Mouse (Mus musculus) liver, embryonic 14.5 days (tissue): ENCODE measurements around the gene Rbbp5. TPM values are rescaled to one million over a fixed set of nuclear protein-coding genes. Genes with fewer than 3 reads are reported as not detected.

Experiments used
- ATAC-seq: fragments of 200-750 bp; cut with Nextera tagmentation; 2 replicates; pipeline ENCODE4 v1.8.0; 2017; ENCODE audit warnings: moderate number of reproducible peaks, mild to moderate bottlenecking, moderate library complexity; ENCODE audit not compliant: insufficient read depth
- DNase-seq, 3 experiments: peaks; one replicate each; pipeline ENCODE4 v3.0.0-alpha.2; 2012 to 2013; ENCODE audit warnings: low read depth in 3 of 3, low spot score in 3 of 3
- H3K27ac ChIP-seq: fragments of 300-500 bp; sonication (generic); 2 replicates; pipeline ENCODE4 v1.5.1; 2014; ENCODE audit warnings: moderate library complexity, mild to moderate bottlenecking, control low read depth, inconsistent platforms
- H3K27me3 ChIP-seq: fragments of 300-500 bp; sonication (generic); 2 replicates; pipeline ENCODE4 v1.6.1; 2014; ENCODE audit warnings: mild to moderate bottlenecking, low read length, moderate library complexity; ENCODE audit not compliant: control insufficient read depth, insufficient read depth
- H3K36me3 ChIP-seq: fragments of 300-500 bp; sonication (generic); replicated peaks from 2 replicates; pipeline ENCODE4 v1.6.1; 2014; ENCODE audit warnings: low read depth; ENCODE audit not compliant: control insufficient read depth, insufficient read depth
- H3K4me1 ChIP-seq, 2 experiments: fragments of 200-500 bp in 1 of 2; fragments of 300-500 bp in 1 of 2; sonication (generic) in 1 of 2; replicated peaks; 2 replicates each; pipeline ENCODE4 v1.6.1; 2012 to 2014; ENCODE audit warnings: antibody characterized with exemption in 1 of 2, inconsistent platforms in 1 of 2, low read length in 1 of 2; ENCODE audit not compliant: control insufficient read depth in 2 of 2, insufficient read depth in 2 of 2
- H3K4me2 ChIP-seq: fragments of 300-500 bp; sonication (generic); 2 replicates; pipeline ENCODE4 v1.6.1; 2014; ENCODE audit warnings: low read depth, mild to moderate bottlenecking, control low read depth, moderate library complexity
- H3K4me3 ChIP-seq, 2 experiments: fragments of 200-500 bp in 1 of 2; fragments of 300-500 bp in 1 of 2; sonication (generic) in 1 of 2; 2 replicates each; pipeline ENCODE4 v1.5.1; 2012 to 2014; ENCODE audit warnings: low read depth in 2 of 2, low read length in 2 of 2, mild to moderate bottlenecking in 2 of 2, control low read depth in 1 of 2, inconsistent platforms in 1 of 2, moderate library complexity in 1 of 2; ENCODE audit not compliant: insufficient read depth in 1 of 2
- H3K9ac ChIP-seq: fragments of 300-500 bp; sonication (generic); replicated peaks from 2 replicates; pipeline ENCODE4 v1.6.1; 2014; ENCODE audit warnings: mild to moderate bottlenecking, control low read depth, moderate library complexity
- H3K9me3 ChIP-seq: fragments of 300-500 bp; sonication (generic); 2 replicates; pipeline ENCODE4 v1.6.1; 2016; ENCODE audit warnings: low read length, mixed read lengths; ENCODE audit not compliant: control insufficient read depth
- CTCF ChIP-seq: IDR thresholded peaks from 2 replicates; pipeline ENCODE4 v1.5.1; 2016; ENCODE audit warnings: antibody characterized with exemption, low read depth, control low read depth
- EP300 ChIP-seq: IDR thresholded peaks from 2 replicates; pipeline ENCODE4 v1.6.1; 2016; ENCODE audit warnings: antibody characterized with exemption, low read depth
- WGBS: fragments of 180-500 bp; shearing (Covaris S2); extraction: QIAGEN DNeasy Blood & Tissue Kit; methylation state at CpG from one replicate; pipeline ENCODE4 v1.1.7; 2014; ENCODE audit not compliant: insufficient replicate concordance; 5-methylcytosine and 5-hydroxymethylcytosine counted together
- polyA plus RNA-seq, 2 experiments: library from polyadenylated mRNA; depleted of rRNA in 1 of 2; stranded (reverse) in 1 of 2; unstranded in 1 of 2; fragments of >200 nt; fragmentation: Nextera tagmentation in 1 of 2; extraction: Ambion mirVana in 1 of 2; gene quantifications; 2 replicates each; pipeline versions ENCODE4 v1.2.1 to v1.2.3; 2012 to 2014

Gene Rbbp5
- 13.0 and 16.3 TPM in 2 replicates for polyA plus RNA-seq (2012; rRNA removed)
- polyA plus RNA-seq (2014; fragmentation: Nextera tagmentation; extraction: Ambion mirVana) = 19.9 and 20.0 TPM in 2 replicates

DNA sequence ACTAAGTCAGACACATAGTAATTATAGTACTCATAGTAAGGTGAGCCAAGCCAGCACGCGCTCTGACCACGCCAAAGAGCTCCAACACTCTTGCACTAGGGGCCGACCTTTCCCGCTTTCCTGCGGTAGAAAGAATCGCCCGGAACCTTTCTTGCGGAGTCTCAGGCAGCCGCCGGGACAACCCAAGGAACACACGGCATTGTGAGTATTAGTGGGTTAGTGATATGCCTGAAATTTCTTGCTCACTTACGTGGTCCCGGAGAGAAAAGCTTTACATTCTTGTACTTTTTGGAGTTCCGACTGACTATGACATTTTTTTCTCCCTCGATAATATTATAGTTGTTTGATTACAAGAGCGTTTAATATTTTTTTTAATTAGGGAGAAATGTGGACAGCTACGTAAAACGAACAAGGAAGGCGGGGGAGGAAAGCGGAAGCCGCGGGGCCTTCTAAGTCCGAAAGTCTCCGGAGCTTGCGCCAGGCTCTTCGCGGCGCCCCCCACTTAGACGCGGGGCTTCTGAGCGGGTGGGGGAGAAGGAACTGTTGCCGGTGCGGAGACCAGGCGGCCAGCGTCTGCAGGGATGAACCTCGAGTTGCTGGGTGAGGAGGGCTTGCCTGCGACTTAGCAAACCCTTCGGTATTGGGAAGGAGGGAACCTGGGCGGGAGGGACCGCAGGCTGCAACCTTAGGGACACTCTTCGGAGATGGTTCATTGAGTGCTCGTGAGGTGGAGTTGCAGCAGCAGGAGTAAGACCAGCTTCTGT is at the start of gene Rbbp5:
Rbbp5 (plus strand) TSS at position 438 of the 764 bp plus-strand sequence.
- WGBS = under 1% methylated on average over 43 of the region's 43 CpGs
- peak within 1 kb of the TSS; percentile 86 for H3K9ac ChIP-seq
- TF ChIP-seq EP300 (peak; percentile 66; the same call in 1 of the 2 replicates), CTCF (peak; percentile 17; the same call in 1 of the 2 replicates)
- peak within 1 kb of the TSS; percentile 92 to 98 for H3K4me3 ChIP-seq
- no peaks in the 10 kb centered on the region for H3K36me3 ChIP-seq
- H3K9me3 ChIP-seq = no peaks in the 10 kb centered on the region
- peak within 1 kb of the TSS; percentile 69 for H3K4me2 ChIP-seq
- H3K4me1 ChIP-seq = peaks cover 8 to 18% of the 10 kb centered on the region in 2 experiments
- ATAC-seq = peak; percentile 90
- peak within 1 kb of the TSS; percentile 46 for H3K27ac ChIP-seq
- H3K27me3 ChIP-seq = no peaks in the 10 kb centered on the region
- DNase-seq = peak; percentile 78 to 81 (median 78)

DNA sequence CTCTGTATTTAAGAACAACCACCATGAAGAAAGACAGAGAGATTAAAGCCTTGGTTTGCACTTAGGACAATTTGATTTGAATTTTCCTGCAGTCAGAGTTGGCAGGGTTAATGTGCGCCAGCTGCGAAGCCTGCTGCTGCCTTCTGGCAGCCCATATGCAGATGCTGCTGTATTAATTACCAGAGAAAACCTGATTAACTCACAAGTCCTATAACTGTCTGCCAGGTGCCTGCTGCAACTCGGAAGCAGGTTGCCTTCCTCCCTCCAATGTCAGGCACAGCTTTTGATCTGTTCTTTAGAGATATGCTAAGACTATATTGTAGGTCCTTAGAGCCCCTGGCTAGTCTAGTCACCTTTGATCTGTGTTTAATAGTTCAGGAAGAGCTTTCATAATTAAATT is 46.3 kb upstream of the Rbbp5 start:
- H3K9ac ChIP-seq = no peak overlapping the region
- DNase-seq (no peak), ATAC-seq (no peak)
- H3K4me2 ChIP-seq = no peak overlapping the region
- H3K9me3 ChIP-seq = no peaks in the 10 kb centered on the region
- WGBS = 78% methylated on average over 3 of the region's 3 CpGs
- H3K27ac ChIP-seq = no peak overlapping the region
- no peak for TF ChIP-seq EP300
- TF ChIP-seq CTCF = no peak
- no peaks in the 10 kb centered on the region for H3K4me1 ChIP-seq
- no peaks in the 10 kb centered on the region for H3K27me3 ChIP-seq
- peaks cover 4% of the 10 kb centered on the region; the same call in 1 of the 2 replicates for H3K36me3 ChIP-seq
- no peak overlapping the region for H3K4me3 ChIP-seq

DNA sequence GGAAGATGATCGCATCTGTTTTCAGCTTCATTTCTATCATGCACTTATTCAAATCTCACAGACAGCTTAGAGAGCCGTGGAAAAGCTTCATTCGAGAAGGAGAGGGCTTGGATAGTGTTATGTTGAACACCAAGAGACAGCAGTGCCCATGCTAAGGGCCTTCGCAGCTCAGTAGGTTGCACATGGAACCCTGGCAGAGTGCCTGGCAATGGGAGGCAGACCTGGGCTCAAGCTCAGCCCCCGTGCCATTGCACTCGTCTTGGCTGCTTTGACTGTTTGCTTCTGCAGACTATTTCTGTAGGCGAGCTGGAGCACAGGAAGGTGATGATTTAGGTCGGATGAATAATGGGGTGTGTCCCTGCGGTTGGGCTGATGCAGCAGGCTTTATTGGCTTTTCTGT is 45.4 kb upstream of the Rbbp5 start:
- Histone ChIP-seq H3K27me3 (no peaks in the 10 kb centered on the region), H3K4me2 (no peak overlapping the region), H3K27ac (no peak overlapping the region), H3K9ac (no peak overlapping the region), H3K4me3 (no peak overlapping the region), H3K9me3 (no peaks in the 10 kb centered on the region), H3K4me1 (no peaks in the 10 kb centered on the region), H3K36me3 (peaks cover 4% of the 10 kb centered on the region; the same call in 1 of the 2 replicates)
- no peak for TF ChIP-seq CTCF
- TF ChIP-seq EP300 = no peak
- 70% methylated on average over 9 of the region's 9 CpGs for WGBS
- DNase-seq = no peak
- ATAC-seq = no peak

DNA sequence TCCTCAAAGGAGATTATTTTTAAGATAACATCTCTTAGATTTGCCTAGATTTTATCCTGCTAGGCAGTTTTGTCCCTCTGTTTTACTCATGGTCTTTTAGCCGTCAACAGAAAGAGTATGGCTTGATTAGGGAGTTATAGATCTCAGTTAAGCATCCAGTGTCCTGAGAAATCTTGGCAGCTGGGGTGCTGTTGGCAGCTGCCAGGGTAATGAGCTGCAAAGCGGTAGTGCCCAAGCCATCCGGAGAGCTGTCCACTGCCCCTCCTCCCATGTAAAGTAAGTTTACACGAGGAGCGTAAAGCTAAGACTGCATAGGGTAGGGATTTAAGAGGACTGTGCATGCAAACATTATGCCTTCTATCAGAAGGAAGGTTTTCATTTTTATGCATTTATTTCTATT is 43.8 kb upstream of the Rbbp5 start:
- WGBS = 81% methylated on average over 5 of the region's 5 CpGs

DNA sequence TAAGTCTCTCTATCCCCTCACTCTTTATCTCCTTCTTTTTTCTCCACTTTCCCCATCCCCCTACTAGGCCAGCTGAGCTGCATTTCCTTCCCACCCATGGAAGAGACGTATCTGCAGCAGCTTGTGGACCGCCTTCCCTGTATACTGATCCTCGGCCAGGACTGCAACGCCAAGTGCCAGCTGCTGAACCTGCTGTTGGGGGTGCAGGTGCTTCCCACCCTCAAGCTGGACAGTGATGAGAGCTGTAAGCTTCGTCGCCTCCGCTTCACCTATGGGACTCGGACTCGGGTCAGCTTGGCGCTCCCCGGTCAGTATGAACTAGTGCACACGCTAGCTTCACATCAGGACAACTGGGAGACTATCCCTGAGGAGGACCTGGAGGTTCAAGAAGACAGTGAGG is 43.1 kb upstream of the Rbbp5 start:
- Histone ChIP-seq H3K27ac (no peak overlapping the region), H3K9me3 (no peaks in the 10 kb centered on the region), H3K27me3 (no peaks in the 10 kb centered on the region), H3K4me1 (no peaks in the 10 kb centered on the region), H3K9ac (no peak overlapping the region), H3K4me2 (no peak overlapping the region), H3K4me3 (no peak overlapping the region), H3K36me3 (peaks cover 4% of the 10 kb centered on the region; the same call in 1 of the 2 replicates)
- no peak for TF ChIP-seq EP300
- no peak for TF ChIP-seq CTCF
- 85% methylated on average over 12 of the region's 12 CpGs for WGBS
- DNase-seq = no peak
- ATAC-seq = no peak

More for the DNA sequence above, 43.8 kb upstream of the Rbbp5 start:
- H3K9ac ChIP-seq = no peak overlapping the region
- H3K9me3 ChIP-seq = no peaks in the 10 kb centered on the region
- no peaks in the 10 kb centered on the region for H3K4me1 ChIP-seq
- DNase-seq (no peak), ATAC-seq (no peak)
- peaks cover 4% of the 10 kb centered on the region; the same call in 1 of the 2 replicates for H3K36me3 ChIP-seq
- no peak overlapping the region for H3K4me2 ChIP-seq
- H3K27me3 ChIP-seq = no peaks in the 10 kb centered on the region
- TF ChIP-seq CTCF = no peak
- no peak for TF ChIP-seq EP300
- no peak overlapping the region for H3K27ac ChIP-seq
- no peak overlapping the region for H3K4me3 ChIP-seq
